Mouse (Mus musculus): Measurements from ENCODE around the gene Rbfox2. TPM values are rescaled to one million over a fixed set of nuclear protein-coding genes. Genes with fewer than 3 reads are reported as not detected.
A peak's percentile ranks its signal among the peaks of the same experiment; 100 is the strongest.

The Rbfox2 gene
- polyA plus RNA-seq, 1 experiment from 2014 or later: 118 TPM

GRCm38 (mm10) chr15:77150424-77150841, 156.4 kb downstream of the Rbfox2 start:
- Histone ChIP-seq H3K4me1 (peaks cover 37% of the 10 kb centered on the region), H3K9me3 (no peaks in the 10 kb centered on the region), H3K27ac (replicated peaks) (peak overlapping the region; percentile 85), H3K4me3 (peak overlapping the region; percentile 56), H3K4me2 (replicated peaks) (peak overlapping the region; percentile 63), H3K27me3 (no peaks in the 10 kb centered on the region), H3K36me3 (peaks cover 2% of the 10 kb centered on the region; the same call in 1 of the 2 replicates), H3K9ac (replicated peaks) (peak overlapping the region; percentile 77)
- 11% methylated on average over 3 of the region's 3 CpGs for WGBS
- ATAC-seq (ENCODE audit: low FRiP score, low read depth): no peak

GRCm38 (mm10) chr15:77150000-77150399, 156.8 kb downstream of the Rbfox2 start:
- H3K4me3 ChIP-seq: peak overlapping the region; percentile 56
- H3K4me1 ChIP-seq: peaks cover 40% of the 10 kb centered on the region
- WGBS: 41% methylated on average over 3 of the region's 3 CpGs

GRCm38 (mm10) chr15:77149551-77149950, 157.3 kb downstream of the Rbfox2 start:
- no peak for ATAC-seq (ENCODE audit: low FRiP score, low read depth)
- H3K9ac ChIP-seq (replicated peaks): 0 out of 2 replicates have a peak overlapping the region, but pooled peaks have one; percentile 77
- no peak overlapping the region for H3K27ac ChIP-seq (replicated peaks)
- 82% methylated on average over 3 of the region's 3 CpGs for WGBS
- peaks cover 41% of the 10 kb centered on the region for H3K4me1 ChIP-seq
- no peaks in the 10 kb centered on the region for H3K9me3 ChIP-seq
- peaks cover 2% of the 10 kb centered on the region; the same call in 1 of the 2 replicates for H3K36me3 ChIP-seq
- peak overlapping the region; percentile 56 for H3K4me3 ChIP-seq
- H3K27me3 ChIP-seq: no peaks in the 10 kb centered on the region
- H3K4me2 ChIP-seq (replicated peaks): peak overlapping the region; percentile 63

More at GRCm38 (mm10) chr15:77150000-77150399, 156.8 kb downstream of the Rbfox2 start:
- Histone ChIP-seq H3K4me2 (replicated peaks) (peak overlapping the region; percentile 63), H3K9ac (replicated peaks) (peak overlapping the region; percentile 77), H3K27me3 (no peaks in the 10 kb centered on the region), H3K27ac (replicated peaks) (peak overlapping the region; percentile 85), H3K36me3 (peaks cover 2% of the 10 kb centered on the region; the same call in 1 of the 2 replicates), H3K9me3 (no peaks in the 10 kb centered on the region)
- no peak for ATAC-seq (ENCODE audit: low FRiP score, low read depth)

GRCm38 (mm10) chr15:77146942-77147341, 159.9 kb downstream of the Rbfox2 start:
- H3K27ac ChIP-seq (replicated peaks): no peak overlapping the region
- H3K27me3 ChIP-seq: no peaks in the 10 kb centered on the region
- WGBS: 91% methylated on average over 4 of the region's 4 CpGs
- H3K4me3 ChIP-seq: no peak overlapping the region
- peaks cover 41% of the 10 kb centered on the region for H3K4me1 ChIP-seq
- H3K4me2 ChIP-seq (replicated peaks): no peak overlapping the region
- no peak for ATAC-seq (ENCODE audit: low FRiP score, low read depth)
- no peak overlapping the region for H3K9ac ChIP-seq (replicated peaks)
- no peaks in the 10 kb centered on the region for H3K9me3 ChIP-seq
- H3K36me3 ChIP-seq: peaks cover 2% of the 10 kb centered on the region; the same call in 1 of the 2 replicates

- Histone ChIP-seq H3K4me1 (peaks cover 28% of the 10 kb centered on the region), H3K36me3 (peaks cover 10% of the 10 kb centered on the region), H3K27ac (replicated peaks) (no peak overlapping the region), H3K27me3 (no peaks in the 10 kb centered on the region), H3K4me2 (replicated peaks) (no peak overlapping the region), H3K9ac (replicated peaks) (no peak overlapping the region), H3K4me3 (no peak overlapping the region), H3K9me3 (no peaks in the 10 kb centered on the region)
- ATAC-seq (ENCODE audit: low FRiP score, low read depth): no peak
- 93% methylated on average over 1 of the region's 1 CpGs for WGBS
Observed at GRCm38 (mm10) chr15:77144960-77145359, 161.8 kb downstream of the Rbfox2 start.

- 94% methylated on average over 5 of the region's 5 CpGs for WGBS
- no peak for ATAC-seq (ENCODE audit: low FRiP score, low read depth)
- Histone ChIP-seq H3K27me3 (no peaks in the 10 kb centered on the region), H3K4me3 (no peak overlapping the region), H3K4me1 (peaks cover 20% of the 10 kb centered on the region), H3K9me3 (no peaks in the 10 kb centered on the region), H3K27ac (replicated peaks) (no peak overlapping the region), H3K9ac (replicated peaks) (no peak overlapping the region), H3K36me3 (peaks cover 10% of the 10 kb centered on the region), H3K4me2 (replicated peaks) (no peak overlapping the region)
Observed at GRCm38 (mm10) chr15:77142787-77143186, 164.0 kb downstream of the Rbfox2 start.

- no peaks in the 10 kb centered on the region for H3K27me3 ChIP-seq
- H3K4me1 ChIP-seq: peaks cover 20% of the 10 kb centered on the region
- 74% methylated on average over 6 of the region's 6 CpGs for WGBS
- no peak overlapping the region for H3K4me3 ChIP-seq
- H3K9me3 ChIP-seq: no peaks in the 10 kb centered on the region
- no peak overlapping the region for H3K4me2 ChIP-seq (replicated peaks)
- H3K36me3 ChIP-seq: peaks cover 8% of the 10 kb centered on the region; the same call in 1 of the 2 replicates
- no peak overlapping the region for H3K27ac ChIP-seq (replicated peaks)
- H3K9ac ChIP-seq (replicated peaks): no peak overlapping the region
- no peak for ATAC-seq (ENCODE audit: low FRiP score, low read depth)
Observed at GRCm38 (mm10) chr15:77142352-77142751, 164.5 kb downstream of the Rbfox2 start.

- peaks cover 17% of the 10 kb centered on the region for H3K4me1 ChIP-seq
- no peak for ATAC-seq (ENCODE audit: low FRiP score, low read depth)
- no peak overlapping the region for H3K9ac ChIP-seq (replicated peaks)
- H3K9me3 ChIP-seq: no peaks in the 10 kb centered on the region
- 80% methylated on average over 4 of the region's 4 CpGs for WGBS
- no peak overlapping the region for H3K4me3 ChIP-seq
- no peak overlapping the region for H3K4me2 ChIP-seq (replicated peaks)
- H3K27ac ChIP-seq (replicated peaks): no peak overlapping the region
- H3K27me3 ChIP-seq: no peaks in the 10 kb centered on the region
- H3K36me3 ChIP-seq: peaks cover 8% of the 10 kb centered on the region; the same call in 1 of the 2 replicates
Observed at GRCm38 (mm10) chr15:77141711-77142110, 165.1 kb downstream of the Rbfox2 start.

- H3K9me3 ChIP-seq: no peaks in the 10 kb centered on the region
- no peak overlapping the region for H3K27ac ChIP-seq (replicated peaks)
- peaks cover 13% of the 10 kb centered on the region for H3K4me1 ChIP-seq
- 76% methylated on average over 5 of the region's 5 CpGs for WGBS
- H3K4me3 ChIP-seq: no peak overlapping the region
- peaks cover 14% of the 10 kb centered on the region for H3K36me3 ChIP-seq
- no peak for ATAC-seq (ENCODE audit: low FRiP score, low read depth)
- H3K27me3 ChIP-seq: no peaks in the 10 kb centered on the region
- H3K9ac ChIP-seq (replicated peaks): no peak overlapping the region
- no peak overlapping the region for H3K4me2 ChIP-seq (replicated peaks)
Observed at GRCm38 (mm10) chr15:77138282-77138681, 168.5 kb downstream of the Rbfox2 start.

- no peak for ATAC-seq (ENCODE audit: low FRiP score, low read depth)
- Histone ChIP-seq H3K27ac (replicated peaks) (no peak overlapping the region), H3K4me2 (replicated peaks) (no peak overlapping the region), H3K9me3 (no peaks in the 10 kb centered on the region), H3K9ac (replicated peaks) (no peak overlapping the region), H3K36me3 (peaks cover 23% of the 10 kb centered on the region), H3K4me3 (no peak overlapping the region), H3K4me1 (peaks cover 5% of the 10 kb centered on the region; the same call in 1 of the 2 replicates), H3K27me3 (no peaks in the 10 kb centered on the region)
- 98% methylated on average over 10 of the region's 10 CpGs for WGBS
Observed at GRCm38 (mm10) chr15:77134483-77134882, 172.3 kb downstream of the Rbfox2 start.

GRCm38 (mm10) chr15:77129154-77129553, 177.7 kb downstream of the Rbfox2 start:
- ATAC-seq (ENCODE audit: low FRiP score, low read depth): no peak
- H3K4me3 ChIP-seq: no peak overlapping the region
- no peaks in the 10 kb centered on the region for H3K4me1 ChIP-seq
- no peaks in the 10 kb centered on the region for H3K27me3 ChIP-seq
- peaks cover 24% of the 10 kb centered on the region for H3K36me3 ChIP-seq
- no peaks in the 10 kb centered on the region for H3K9me3 ChIP-seq
- WGBS: 87% methylated on average over 8 of the region's 8 CpGs
- no peak overlapping the region for H3K4me2 ChIP-seq (replicated peaks)
- H3K27ac ChIP-seq (replicated peaks): no peak overlapping the region
- no peak overlapping the region for H3K9ac ChIP-seq (replicated peaks)

- WGBS: 87% methylated on average over 2 of the region's 2 CpGs
- Histone ChIP-seq H3K4me2 (replicated peaks) (no peak overlapping the region), H3K4me1 (no peaks in the 10 kb centered on the region), H3K27me3 (no peaks in the 10 kb centered on the region), H3K27ac (replicated peaks) (no peak overlapping the region), H3K4me3 (no peak overlapping the region), H3K9ac (replicated peaks) (no peak overlapping the region), H3K9me3 (no peaks in the 10 kb centered on the region), H3K36me3 (peaks cover 23% of the 10 kb centered on the region)
- no peak for ATAC-seq (ENCODE audit: low FRiP score, low read depth)
Observed at GRCm38 (mm10) chr15:77127737-77128136, 179.1 kb downstream of the Rbfox2 start.

GRCm38 (mm10) chr15:77126674-77127073, 180.1 kb downstream of the Rbfox2 start:
- Histone ChIP-seq H3K9me3 (no peaks in the 10 kb centered on the region), H3K4me3 (no peak overlapping the region), H3K27me3 (no peaks in the 10 kb centered on the region), H3K4me1 (no peaks in the 10 kb centered on the region), H3K36me3 (peaks cover 12% of the 10 kb centered on the region), H3K27ac (replicated peaks) (no peak overlapping the region), H3K4me2 (replicated peaks) (no peak overlapping the region), H3K9ac (replicated peaks) (no peak overlapping the region)
- ATAC-seq (ENCODE audit: low FRiP score, low read depth): no peak
- 91% methylated on average over 3 of the region's 3 CpGs for WGBS
